ENCODE assay signal across 8 mouse cellular contexts in the genomic region with DNA sequence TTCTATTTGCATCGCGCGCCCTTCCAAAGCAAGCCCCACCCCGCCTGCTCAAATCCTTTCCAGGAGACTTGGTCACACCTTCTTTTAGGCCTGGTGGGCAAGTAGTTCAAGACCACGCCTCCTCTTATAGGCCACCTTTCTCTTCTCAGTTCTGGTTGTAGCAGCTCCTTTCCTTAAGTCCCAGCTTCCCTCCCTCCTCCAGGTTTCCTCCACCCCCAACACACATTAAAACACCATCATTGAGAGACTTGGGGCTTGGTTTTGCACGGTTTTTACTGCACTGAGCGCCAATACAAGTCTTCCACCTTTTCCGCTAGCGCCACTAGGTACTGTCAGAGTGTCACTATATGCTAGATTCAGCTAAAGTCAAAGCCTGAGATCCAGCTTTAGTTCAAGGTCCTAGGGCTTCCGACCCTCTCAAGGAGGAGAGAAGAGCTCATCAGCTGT. TPM values are rescaled to one million over a fixed set of nuclear protein-coding genes. Genes with fewer than 3 reads are reported as not detected.
DNase-seq lines count a peak whose midpoint lies in the region; ATAC-seq and TF ChIP-seq lines count a peak whose summit lies in the region.

No protein-coding gene starts in this region.

- 36% methylated on average over 10 of the region's 10 CpGs for WGBS in spleen, adult 2 months
- 12% methylated on average over 10 of the region's 10 CpGs for WGBS in limb, embryonic 13.5 days
- WGBS in stomach, embryonic 16.5 days, result 17% methylated on average over 10 of the region's 10 CpGs

- no peaks in the 10 kb centered on the region for H3K9me3 ChIP-seq in erythroblast, embryonic 14.5 days (ENCODE audit: control insufficient read depth, low read length)
- H3K9me3 ChIP-seq in limb, embryonic 13.5 days, result no peaks in the 10 kb centered on the region
- no peaks in the 10 kb centered on the region for H3K9me3 ChIP-seq in stomach, embryonic 16.5 days (replicated peaks; ENCODE audit: control insufficient read depth, low read length)

- peaks cover 69% of the 10 kb centered on the region for H3K27me3 ChIP-seq in erythroblast, embryonic 14.5 days (ENCODE audit: control insufficient read depth)
- no peaks in the 10 kb centered on the region; the same call in 1 of the 2 replicates for H3K27me3 ChIP-seq in spleen, adult 2 months (ENCODE audit: control insufficient read depth, insufficient read depth, low read length)
- peaks cover 30% of the 10 kb centered on the region for H3K27me3 ChIP-seq in limb, embryonic 13.5 days
- H3K27me3 ChIP-seq in stomach, embryonic 16.5 days (ENCODE audit: control insufficient read depth, insufficient read depth, low read length), result peaks cover 6% of the 10 kb centered on the region

- peaks cover 55% of the 10 kb centered on the region for H3K4me1 ChIP-seq in erythroblast, embryonic 14.5 days (ENCODE audit: control insufficient read depth)
- H3K4me1 ChIP-seq in spleen, adult 2 months (ENCODE audit: control insufficient read depth, insufficient read depth, insufficient read length), result peaks cover 14% of the 10 kb centered on the region; the same call in 1 of the 2 replicates
- peaks cover 35% of the 10 kb centered on the region for H3K4me1 ChIP-seq in limb, embryonic 13.5 days
- H3K4me1 ChIP-seq in stomach, embryonic 16.5 days (ENCODE audit: control insufficient read depth, insufficient read depth, low read length), result peaks cover 18% of the 10 kb centered on the region

- ATAC-seq in erythroblast, adult 5-6 weeks (replicated peaks; ENCODE audit: low FRiP score, poor library complexity, severe bottlenecking), result no peak
- no peak for ATAC-seq in limb, embryonic 13.5 days (ENCODE audit: low FRiP score, low read depth)
- ATAC-seq in stomach, embryonic 16.5 days (ENCODE audit: insufficient read depth, low FRiP score), result no peak

- H3K4me3 ChIP-seq in erythroblast, embryonic 14.5 days (replicated peaks), result peak overlapping the region; percentile 59
- H3K4me3 ChIP-seq in spleen, adult 2 months (ENCODE audit: extremely low read depth, insufficient read depth, insufficient read length), result peak overlapping the region; percentile 10; the same call in 1 of the 2 replicates
- peak overlapping the region; percentile 82 for H3K4me3 ChIP-seq in limb, embryonic 13.5 days
- H3K4me3 ChIP-seq in stomach, embryonic 16.5 days (replicated peaks; ENCODE audit: low read length), result peak overlapping the region; percentile 67

- TF ChIP-seq POLR2A in spleen, adult 2 months (IDR thresholded peaks at IDR 0.05; ENCODE audit: low read depth, low read length), result no peak

- DNase-seq in spleen, adult 2 months (ENCODE audit: low read depth in 1 of 2, low spot score in 2 of 2), result no peak
- DNase-seq in spleen, postnatal 36 days (ENCODE audit: low spot score in 2 of 2), result no peak
- no peak for DNase-seq in cerebellum, postnatal 25 days
- DNase-seq in gastrocnemius, adult 8-10 months (ENCODE audit: low spot score in 2 of 2), result no peak

- TF ChIP-seq CTCF in spleen, adult 2 months (IDR thresholded peaks at IDR 0.05; ENCODE audit: extremely low read depth, insufficient read depth, insufficient read length, insufficient replicate concordance), result no peak

- H3K27ac ChIP-seq in spleen, adult 2 months (ENCODE audit: insufficient read depth, low read length), result no peak overlapping the region
- H3K27ac ChIP-seq in limb, embryonic 13.5 days, result 0 out of 2 replicates have a peak overlapping the region, but pooled peaks have one; percentile 0
- no peak overlapping the region for H3K27ac ChIP-seq in stomach, embryonic 16.5 days (ENCODE audit: low read length)

- H3K4me2 ChIP-seq in limb, embryonic 13.5 days (replicated peaks), result peak overlapping the region; percentile 74
- peak overlapping the region; percentile 98 for H3K4me2 ChIP-seq in stomach, embryonic 16.5 days (ENCODE audit: low read depth, low read length)

- H3K36me3 ChIP-seq in erythroblast, embryonic 14.5 days (ENCODE audit: control insufficient read depth), result no peaks in the 10 kb centered on the region
- H3K36me3 ChIP-seq in spleen, adult 2 months (ENCODE audit: control insufficient read depth, insufficient read depth, low read length), result no peaks in the 10 kb centered on the region
- H3K36me3 ChIP-seq in limb, embryonic 13.5 days, result no peaks in the 10 kb centered on the region
- H3K36me3 ChIP-seq in stomach, embryonic 16.5 days (ENCODE audit: control insufficient read depth, insufficient read depth, low read length), result no peaks in the 10 kb centered on the region

- H3K9ac ChIP-seq in limb, embryonic 13.5 days, result peak overlapping the region; percentile 63
- peak overlapping the region; percentile 27 for H3K9ac ChIP-seq in stomach, embryonic 16.5 days (ENCODE audit: low read length)

RNA-seq across cellular contexts. Expression of a gene that starts 7.1 kb away (rescaled TPM):
- 0.51 and 0.65 TPM in 2 replicates for polyA plus RNA-seq in erythroblast, embryonic 14.5 days (2012)
- 5.8 and 8.2 TPM in 2 replicates for total RNA-seq in erythroblast, adult 5-6 weeks (2015; ENCODE audit: low replicate concordance)
- total RNA-seq in erythroblast, adult 5-6 weeks (2017; ENCODE audit: low replicate concordance), result 0.84 and 1.5 TPM in 2 replicates
- 15.8 and 17.0 TPM in 2 replicates for polyA plus RNA-seq in spleen, adult 2 months (2012; rRNA removed)
- 47.3 and 49.3 TPM in 2 replicates for polyA plus RNA-seq in limb, embryonic 13.5 days (2015; fragmentation: Nextera tagmentation; extraction: Ambion mirVana)
- 21.2 and 21.4 TPM in 2 replicates for polyA plus RNA-seq in stomach, embryonic 16.5 days (2015; fragmentation: Nextera tagmentation; extraction: Ambion mirVana)
- 10 to 100 TPM; 19.1 to 22.9 (median 20.8) TPM for total RNA-seq in gastrocnemius, adult 8-10 months (2022)

RNA-seq across cellular contexts. Expression of a gene that starts 22.5 kb away (rescaled TPM):
- 0.08 TPM in 1 of 2 replicates, not detected in the other for polyA plus RNA-seq in erythroblast, embryonic 14.5 days (2012)
- not detected in 2 replicates for total RNA-seq in erythroblast, adult 5-6 weeks (2015; ENCODE audit: low replicate concordance)
- total RNA-seq in erythroblast, adult 5-6 weeks (2017; ENCODE audit: low replicate concordance), result not detected in 2 replicates
- polyA plus RNA-seq in spleen, adult 2 months (2012; rRNA removed), result 14.3 and 20.5 TPM in 2 replicates
- polyA plus RNA-seq in limb, embryonic 13.5 days (2015; fragmentation: Nextera tagmentation; extraction: Ambion mirVana), result 24.0 and 25.6 TPM in 2 replicates
- 26.4 and 28.7 TPM in 2 replicates for polyA plus RNA-seq in stomach, embryonic 16.5 days (2015; fragmentation: Nextera tagmentation; extraction: Ambion mirVana)
- 1 to 10 TPM; 4.1 to 4.6 (median 4.1) TPM for total RNA-seq in gastrocnemius, adult 8-10 months (2022)

RNA-seq across cellular contexts. Expression of a gene that starts 25.1 kb away (rescaled TPM):
- 0.12 and 0.40 TPM in 2 replicates for polyA plus RNA-seq in erythroblast, embryonic 14.5 days (2012)
- 12.5 and 16.1 TPM in 2 replicates for total RNA-seq in erythroblast, adult 5-6 weeks (2015; ENCODE audit: low replicate concordance)
- total RNA-seq in erythroblast, adult 5-6 weeks (2017; ENCODE audit: low replicate concordance), result 23.5 and 31.4 TPM in 2 replicates
- polyA plus RNA-seq in spleen, adult 2 months (2012; rRNA removed), result 9.5 and 11.1 TPM in 2 replicates
- polyA plus RNA-seq in limb, embryonic 13.5 days (2015; fragmentation: Nextera tagmentation; extraction: Ambion mirVana), result 35.6 and 38.1 TPM in 2 replicates
- 29.4 TPM in 2 replicates for polyA plus RNA-seq in stomach, embryonic 16.5 days (2015; fragmentation: Nextera tagmentation; extraction: Ambion mirVana)
- total RNA-seq in gastrocnemius, adult 8-10 months (2022), result 10 to 100 TPM; 33.2 to 38.0 (median 36.7) TPM

RNA-seq across cellular contexts. Expression of a gene that starts 25.3 kb away (rescaled TPM):
- polyA plus RNA-seq in erythroblast, embryonic 14.5 days (2012), result 17.5 and 24.2 TPM in 2 replicates
- 25.6 and 30.3 TPM in 2 replicates for total RNA-seq in erythroblast, adult 5-6 weeks (2015; ENCODE audit: low replicate concordance)
- 18.5 and 25.2 TPM in 2 replicates for total RNA-seq in erythroblast, adult 5-6 weeks (2017; ENCODE audit: low replicate concordance)
- 82.3 and 105 TPM in 2 replicates for polyA plus RNA-seq in spleen, adult 2 months (2012; rRNA removed)
- 127 and 137 TPM in 2 replicates for polyA plus RNA-seq in limb, embryonic 13.5 days (2015; fragmentation: Nextera tagmentation; extraction: Ambion mirVana)
- 144 and 148 TPM in 2 replicates for polyA plus RNA-seq in stomach, embryonic 16.5 days (2015; fragmentation: Nextera tagmentation; extraction: Ambion mirVana)
- total RNA-seq in gastrocnemius, adult 8-10 months (2022), result 10 to 100 TPM; 73.2 to 78.1 (median 75.7) TPM

RNA-seq across cellular contexts. Expression of a gene that starts 51.4 kb away (rescaled TPM):
- polyA plus RNA-seq in erythroblast, embryonic 14.5 days (2012), result 1.1 and 1.8 TPM in 2 replicates
- total RNA-seq in erythroblast, adult 5-6 weeks (2015; ENCODE audit: low replicate concordance), result 7.9 and 9.8 TPM in 2 replicates
- total RNA-seq in erythroblast, adult 5-6 weeks (2017; ENCODE audit: low replicate concordance), result 16.8 and 18.5 TPM in 2 replicates
- 146 and 160 TPM in 2 replicates for polyA plus RNA-seq in spleen, adult 2 months (2012; rRNA removed)
- 117 and 119 TPM in 2 replicates for polyA plus RNA-seq in limb, embryonic 13.5 days (2015; fragmentation: Nextera tagmentation; extraction: Ambion mirVana)
- 48.5 and 55.4 TPM in 2 replicates for polyA plus RNA-seq in stomach, embryonic 16.5 days (2015; fragmentation: Nextera tagmentation; extraction: Ambion mirVana)
- total RNA-seq in gastrocnemius, adult 8-10 months (2022), result 1 to 10 TPM; 4.2 to 9.0 (median 5.5) TPM

Comparison
In these comparisons a context has a peak if more than half of its experiments do, and no peak if none do; other contexts are left out.
1. H3K4me3 ChIP-seq: peak in every context shown above with its lines; median percentile 82 in limb, embryonic 13.5 days; 67 in stomach, embryonic 16.5 days; 59 in erythroblast, embryonic 14.5 days; 10 in spleen, adult 2 months.
2. RNA of a gene that starts 7.1 kb away (polyA plus RNA-seq): 47.3 to 49.3 TPM in limb, embryonic 13.5 days, 21.2 to 21.4 TPM in stomach, embryonic 16.5 days and 15.8 to 17.0 TPM in spleen, adult 2 months; 0.51 to 0.65 TPM in erythroblast, embryonic 14.5 days; every median in the first group is over 10 times any median in the second.
3. RNA of a gene that starts 22.5 kb away (polyA plus RNA-seq): 26.4 to 28.7 TPM in stomach, embryonic 16.5 days, 24.0 to 25.6 TPM in limb, embryonic 13.5 days and 14.3 to 20.5 TPM in spleen, adult 2 months; 0.08 TPM in erythroblast, embryonic 14.5 days; every median in the first group is over 10 times any median in the second.